Mouse (Mus musculus): ENCODE measurements at regions not wholly inside any gene's neighbourhood (a gene's known extent, or its start where the extent isn't known, plus 50 kb on each side); places are given as distances from the start of the nearest gene placed in this dataset.

DNA sequence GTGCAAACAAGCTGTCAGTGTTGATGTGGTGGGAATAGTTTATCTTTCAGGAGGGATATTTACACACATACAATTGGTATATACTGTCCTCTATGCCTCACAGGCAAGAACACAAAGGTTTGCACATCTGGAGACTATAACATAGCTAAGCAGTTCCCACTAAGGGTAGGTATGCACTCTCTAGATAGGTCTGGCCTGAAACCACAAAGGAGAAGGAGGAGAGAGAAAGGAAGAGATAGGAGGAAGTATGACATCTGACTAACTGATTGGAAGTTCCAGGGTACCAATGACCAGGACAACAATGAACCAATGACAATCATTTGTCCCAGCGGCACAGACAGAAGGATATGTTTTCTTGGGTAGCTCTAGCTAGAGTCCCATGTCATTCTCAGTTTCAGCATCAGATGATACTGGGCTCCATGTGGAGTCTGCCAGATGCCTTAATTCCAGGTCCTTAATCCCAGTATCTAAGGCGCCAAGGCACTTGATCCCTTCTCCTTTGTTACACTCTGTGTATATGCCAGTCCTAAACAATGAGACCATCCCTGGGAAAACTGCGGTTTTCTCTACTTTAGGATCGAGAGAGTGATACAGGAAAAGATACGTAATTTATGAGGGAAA lies 168.5 kb downstream of the Cd83 start:
- no peak for TF ChIP-seq CTCF (IDR thresholded peaks at IDR 0.05; ENCODE audit: low read depth)
- TF ChIP-seq EP300 (optimal IDR thresholded peaks at IDR 0.05): no peak

Data from stomach, postnatal 0 days (tissue).